Mouse (Mus musculus): ENCODE results near the gene Sat2. TPM values are rescaled to one million over a fixed set of nuclear protein-coding genes. Genes with fewer than 3 reads are reported as not detected.

Sat2 gene
- 23.8 and 28.2 TPM in 2 replicates for polyA plus RNA-seq (2015; fragmentation: Nextera tagmentation; extraction: Ambion mirVana)

GRCm38 (mm10) chr11:69621571-69622268 is at the start of gene Sat2:
Gene Sat2 (plus strand): TSS chr11:69622024.
- Histone ChIP-seq H3K27me3 (no peaks in the 10 kb centered on the region), H3K4me3 (peak within 1 kb of the TSS; percentile 54), H3K36me3 (no peaks in the 10 kb centered on the region), H3K9ac (peak within 1 kb of the TSS; percentile 79), H3K4me2 (peak within 1 kb of the TSS; percentile 64), H3K9me3 (no peaks in the 10 kb centered on the region), H3K27ac (peak within 1 kb of the TSS; percentile 63), H3K4me1 (peaks cover 9% of the 10 kb centered on the region; the same call in 1 of the 2 replicates)
- 1% methylated on average over 20 of the region's 20 CpGs for WGBS
- peak; percentile 71; the same call in 1 of the 2 replicates for ATAC-seq (ENCODE audit: insufficient number of reproducible peaks, insufficient read depth, low FRiP score, low TSS enrichment, low read depth)

- Histone ChIP-seq H3K4me1 (peaks cover 33% of the 10 kb centered on the region), H3K36me3 (peaks cover 60% of the 10 kb centered on the region), H3K27ac (no peak overlapping the region), H3K27me3 (no peaks in the 10 kb centered on the region), H3K9ac (0 out of 2 replicates have a peak overlapping the region, but pooled peaks have one; percentile 22), H3K4me3 (no peak overlapping the region), H3K9me3 (no peaks in the 10 kb centered on the region), H3K4me2 (no peak overlapping the region)
- no peak for ATAC-seq (ENCODE audit: insufficient number of reproducible peaks, insufficient read depth, low FRiP score, low TSS enrichment, low read depth)
- WGBS: 62% methylated on average over 3 of the region's 3 CpGs
Observed at GRCm38 (mm10) chr11:69575220-69575619, 46.6 kb upstream of the Sat2 start.

GRCm38 (mm10) chr11:69576307-69576706 is 45.5 kb upstream of the Sat2 start:
- Histone ChIP-seq H3K27ac (no peak overlapping the region), H3K9ac (no peak overlapping the region), H3K4me3 (no peak overlapping the region), H3K27me3 (no peaks in the 10 kb centered on the region), H3K36me3 (peaks cover 49% of the 10 kb centered on the region), H3K9me3 (no peaks in the 10 kb centered on the region), H3K4me2 (0 out of 2 replicates have a peak overlapping the region, but pooled peaks have one; percentile 19), H3K4me1 (peaks cover 33% of the 10 kb centered on the region)
- ATAC-seq (ENCODE audit: insufficient number of reproducible peaks, insufficient read depth, low FRiP score, low TSS enrichment, low read depth): no peak
- WGBS: 64% methylated on average over 5 of the region's 5 CpGs

- WGBS: 16% methylated on average over 15 of the region's 15 CpGs
- H3K9me3 ChIP-seq: no peaks in the 10 kb centered on the region
- H3K4me1 ChIP-seq: peaks cover 44% of the 10 kb centered on the region
- ATAC-seq (ENCODE audit: insufficient number of reproducible peaks, insufficient read depth, low FRiP score, low TSS enrichment, low read depth): no peak
- no peaks in the 10 kb centered on the region for H3K27me3 ChIP-seq
- H3K4me3 ChIP-seq: peak overlapping the region; percentile 79
- H3K36me3 ChIP-seq: peaks cover 37% of the 10 kb centered on the region
- peak overlapping the region; percentile 90 for H3K9ac ChIP-seq
- H3K27ac ChIP-seq: peak overlapping the region; percentile 75; the same call in 1 of the 2 replicates
- peak overlapping the region; percentile 87 for H3K4me2 ChIP-seq
Observed at GRCm38 (mm10) chr11:69578301-69578700, 43.5 kb upstream of the Sat2 start.

GRCm38 (mm10) chr11:69579128-69580017 is 42.5 kb upstream of the Sat2 start:
- H3K27me3 ChIP-seq: no peaks in the 10 kb centered on the region
- peak; percentile 85 for ATAC-seq (ENCODE audit: insufficient number of reproducible peaks, insufficient read depth, low FRiP score, low TSS enrichment, low read depth)
- peak overlapping the region; percentile 79 for H3K4me3 ChIP-seq
- H3K4me1 ChIP-seq: peaks cover 44% of the 10 kb centered on the region
- no peaks in the 10 kb centered on the region for H3K9me3 ChIP-seq
- peak overlapping the region; percentile 90 for H3K9ac ChIP-seq
- 2% methylated on average over 39 of the region's 39 CpGs for WGBS
- peaks cover 32% of the 10 kb centered on the region for H3K36me3 ChIP-seq
- H3K27ac ChIP-seq: peak overlapping the region; percentile 96
- peak overlapping the region; percentile 87 for H3K4me2 ChIP-seq

GRCm38 (mm10) chr11:69580091-69580514 is 41.7 kb upstream of the Sat2 start, which contains the start of the genes Wrap53 and Trp53:
Gene Wrap53 (minus strand): TSS chr11:69580255.
Gene Trp53 (plus strand): TSS chr11:69580359.
- H3K27me3 ChIP-seq: no peaks in the 10 kb centered on the region
- WGBS: under 1% methylated on average over 13 of the region's 13 CpGs
- H3K4me1 ChIP-seq: peaks cover 37% of the 10 kb centered on the region
- H3K4me3 ChIP-seq: peak within 1 kb of the TSS; percentile 79
- peak within 1 kb of the TSS; percentile 96 for H3K27ac ChIP-seq
- H3K36me3 ChIP-seq: peaks cover 25% of the 10 kb centered on the region
- H3K9ac ChIP-seq: peak within 1 kb of the TSS; percentile 90
- peak within 1 kb of the TSS; percentile 87 for H3K4me2 ChIP-seq
- ATAC-seq (ENCODE audit: insufficient number of reproducible peaks, insufficient read depth, low FRiP score, low TSS enrichment, low read depth): peak; percentile 65
- no peaks in the 10 kb centered on the region for H3K9me3 ChIP-seq

GRCm38 (mm10) chr11:69580572-69581146 is 41.2 kb upstream of the Sat2 start:
- Histone ChIP-seq H3K36me3 (peaks cover 20% of the 10 kb centered on the region), H3K9ac (peak overlapping the region; percentile 90), H3K4me2 (peak overlapping the region; percentile 87), H3K27me3 (no peaks in the 10 kb centered on the region), H3K27ac (peak overlapping the region; percentile 96), H3K4me1 (peaks cover 37% of the 10 kb centered on the region), H3K9me3 (no peaks in the 10 kb centered on the region), H3K4me3 (peak overlapping the region; percentile 79)
- no peak for ATAC-seq (ENCODE audit: insufficient number of reproducible peaks, insufficient read depth, low FRiP score, low TSS enrichment, low read depth)
- WGBS: under 1% methylated on average over 25 of the region's 25 CpGs

- Histone ChIP-seq H3K27ac (peak overlapping the region; percentile 96), H3K4me3 (peak overlapping the region; percentile 79), H3K9ac (peak overlapping the region; percentile 90), H3K4me1 (peaks cover 35% of the 10 kb centered on the region), H3K9me3 (no peaks in the 10 kb centered on the region), H3K4me2 (peak overlapping the region; percentile 87), H3K27me3 (no peaks in the 10 kb centered on the region), H3K36me3 (peaks cover 16% of the 10 kb centered on the region)
- peak; percentile 69; the same call in 1 of the 2 replicates for ATAC-seq (ENCODE audit: insufficient number of reproducible peaks, insufficient read depth, low FRiP score, low TSS enrichment, low read depth)
- under 1% methylated on average over 36 of the region's 36 CpGs for WGBS
Observed at GRCm38 (mm10) chr11:69581147-69581688, 40.6 kb upstream of the Sat2 start.

GRCm38 (mm10) chr11:69581814-69582213 is 40.0 kb upstream of the Sat2 start:
- no peak for ATAC-seq (ENCODE audit: insufficient number of reproducible peaks, insufficient read depth, low FRiP score, low TSS enrichment, low read depth)
- no peaks in the 10 kb centered on the region for H3K27me3 ChIP-seq
- H3K4me2 ChIP-seq: peak overlapping the region; percentile 87
- peak overlapping the region; percentile 90 for H3K9ac ChIP-seq
- WGBS: 0% methylated on average over 8 of the region's 8 CpGs
- H3K4me3 ChIP-seq: peak overlapping the region; percentile 79
- no peaks in the 10 kb centered on the region for H3K9me3 ChIP-seq
- peak overlapping the region; percentile 96 for H3K27ac ChIP-seq
- H3K36me3 ChIP-seq: peaks cover 13% of the 10 kb centered on the region
- peaks cover 30% of the 10 kb centered on the region for H3K4me1 ChIP-seq

- H3K27me3 ChIP-seq: no peaks in the 10 kb centered on the region
- peak overlapping the region; percentile 90; the same call in 1 of the 2 replicates for H3K9ac ChIP-seq
Observed at GRCm38 (mm10) chr11:69582230-69582805, 39.5 kb upstream of the Sat2 start.

More at GRCm38 (mm10) chr11:69582230-69582805, 39.5 kb upstream of the Sat2 start:
- peak overlapping the region; percentile 79 for H3K4me3 ChIP-seq
- no peaks in the 10 kb centered on the region for H3K9me3 ChIP-seq
- peaks cover 25% of the 10 kb centered on the region for H3K4me1 ChIP-seq
- H3K27ac ChIP-seq: no peak overlapping the region
- ATAC-seq (ENCODE audit: insufficient number of reproducible peaks, insufficient read depth, low FRiP score, low TSS enrichment, low read depth): no peak
- WGBS: 63% methylated on average over 9 of the region's 9 CpGs
- peaks cover 13% of the 10 kb centered on the region for H3K36me3 ChIP-seq
- peak overlapping the region; percentile 87 for H3K4me2 ChIP-seq
